Mouse (Mus musculus) heart, postnatal 4 days (tissue): ENCODE measurements around the gene Bax. TPM values are rescaled to one million over a fixed set of nuclear protein-coding genes. Genes with fewer than 3 reads are reported as not detected.

ENCODE experiments used
- DNase-seq: peaks from one replicate; pipeline ENCODE4 v3.0.0; 2021
- microRNA-seq, 2 experiments: library from miRNA; unstranded; fragments of <30 nt; microRNA quantifications; one replicate each; pipeline ENCODE4 v1.2.0; 2021 to 2022
- total RNA-seq, 2 experiments: library from RNA; stranded (reverse); gene quantifications; 2 replicates each; pipeline ENCODE4 v1.2.3; 2021

Gene Bax
- total RNA-seq, 2 experiments from 2014 or later = 48.6 to 50.7 TPM

- no peak for DNase-seq
Measured at GRCm38 (mm10) chr7:45414740-45415224, 51.9 kb downstream of the Bax start.

- DNase-seq = no peak
Measured at GRCm38 (mm10) chr7:45413864-45414739, 52.6 kb downstream of the Bax start.

- peak; percentile 38 for DNase-seq
Measured at GRCm38 (mm10) chr7:45413113-45413863, 53.4 kb downstream of the Bax start, which contains the start of gene Ntf5. TSS of gene Ntf5 (plus strand) at chr7:45413695.

GRCm38 (mm10) chr7:45412421-45412820 lies 54.3 kb downstream of the Bax start:
- no peak for DNase-seq

Small RNAs within 50 kb of the gene (microRNA-seq; reads per million reads assigned to microRNA genes)
- gene Gm22133 = 0 to 0.69 reads per million in 2 experiments

Other genes with a start within 250 kb of the Bax start
- 1 to 10 TPM; 2.1 to 3.6 TPM for gene Cd37, start 227.8 kb downstream of the Bax start, total RNA-seq
- under 1 TPM in 1 of 2 experiments, not detected in 1; 0.18 TPM for gene Slc6a16, start 225.8 kb downstream of the Bax start, total RNA-seq
- not detected for gene Slc6a21, start 189.4 kb downstream of the Bax start, total RNA-seq
- 10 to 100 TPM; 26.2 to 29.2 TPM for gene Trpm4, start 133.1 kb downstream of the Bax start, total RNA-seq
- 100 to 1,000 TPM; 182 to 202 TPM for gene Hrc, start 131.6 kb downstream of the Bax start, total RNA-seq
- gene Ppfia3, start 99.9 kb downstream of the Bax start, total RNA-seq = under 1 TPM; 0.26 to 0.34 TPM
- 1 to 10 TPM; 1.5 to 2.4 TPM for gene Lin7b, start 96.3 kb downstream of the Bax start, total RNA-seq
- gene Snrnp70, start 71.2 kb downstream of the Bax start, total RNA-seq = 100 to 1,000 TPM; 203 to 223 TPM
- gene Kcna7, start 61.2 kb downstream of the Bax start, total RNA-seq = under 1 TPM; 0.43 to 0.59 TPM
- gene Ntf5, start 53.2 kb downstream of the Bax start, total RNA-seq = under 1 TPM; 0.17 to 0.43 TPM
- not detected for gene Lhb, start 46.1 kb downstream of the Bax start, total RNA-seq
- 10 to 100 TPM; 82.7 to 90.3 TPM for gene Gys1, start 32.1 kb downstream of the Bax start, total RNA-seq
- gene Ruvbl2, start 28.8 kb downstream of the Bax start, total RNA-seq = 10 to 100 TPM; 38.7 to 39.3 TPM
- gene Ftl1, start 7.0 kb downstream of the Bax start, total RNA-seq = 100 to 1,000 TPM; 302 to 316 TPM
- 1 to 10 TPM in 1 of 2 experiments, not detected in 1; 1.1 TPM for gene Tulp2, start 15.0 kb upstream of the Bax start, total RNA-seq
- 1 to 10 TPM; 2.0 to 2.1 TPM for gene Gm45808, start 19.9 kb upstream of the Bax start, total RNA-seq
- 1 to 10 TPM; 3.5 to 4.7 TPM for gene Dhdh, start 21.9 kb upstream of the Bax start, total RNA-seq
- gene Nucb1, start 43.5 kb upstream of the Bax start, total RNA-seq = 100 to 1,000 TPM; 121 to 131 TPM
- gene Ppp1r15a, start 59.4 kb upstream of the Bax start, total RNA-seq = 10 to 100 TPM; 40.7 to 42.1 TPM
- gene Plekha4, start 59.4 kb upstream of the Bax start, total RNA-seq = 1 to 10 TPM; 3.6 to 4.0 TPM
- gene Hsd17b14, start 88.0 kb upstream of the Bax start, total RNA-seq = under 1 TPM in 1 of 2 experiments, not detected in 1; 0.20 TPM
- gene Bcat2, start 103.3 kb upstream of the Bax start, total RNA-seq = 10 to 100 TPM; 56.1 to 64.7 TPM
- gene Fgf21, start 148.6 kb upstream of the Bax start, total RNA-seq = not detected
- gene Fut1, start 150.4 kb upstream of the Bax start, total RNA-seq = not detected
- under 1 TPM; 0.56 to 0.60 TPM for gene Izumo1, start 154.9 kb upstream of the Bax start, total RNA-seq
- gene Rasip1, start 160.6 kb upstream of the Bax start, total RNA-seq = 10 to 100 TPM; 50.0 to 50.5 TPM
- 10 to 100 TPM in 1 of 2 experiments, 1 to 10 TPM in 1; 8.8 to 11.7 TPM for gene Mamstr, start 173.1 kb upstream of the Bax start, total RNA-seq
- gene Fut2, start 199.5 kb upstream of the Bax start, total RNA-seq = not detected
- not detected for gene Ntn5, start 217.1 kb upstream of the Bax start, total RNA-seq
- gene Sec1, start 227.5 kb upstream of the Bax start, total RNA-seq = under 1 TPM; 0.14 to 0.18 TPM
- 1 to 10 TPM; 4.5 to 5.0 TPM for gene Car11, start 232.9 kb upstream of the Bax start, total RNA-seq
- 10 to 100 TPM; 22.6 to 25.1 TPM for gene Dbp, start 238.2 kb upstream of the Bax start, total RNA-seq
- gene Rpl18, start 248.6 kb upstream of the Bax start, total RNA-seq = 100 to 1,000 TPM; 787 to 798 TPM